Mouse (Mus musculus) heart, embryonic 14.5 days (tissue): ENCODE data around the gene Snrpd2. TPM values are rescaled to one million over a fixed set of nuclear protein-coding genes. Genes with fewer than 3 reads are reported as not detected.
"Not testable (repeated sequence)": the region's sequence is repeated elsewhere in the genome, so short reads cannot be mapped to it uniquely, and the experiment has no call there.

Experiments used
- ATAC-seq: fragments of 200-750 bp; cut with Nextera tagmentation; 2 replicates; pipeline ENCODE4 v1.8.0; 2017; ENCODE audit warnings: low read depth, moderate TSS enrichment; ENCODE audit not compliant: insufficient number of reproducible peaks, insufficient read depth, low FRiP score
- H3K27ac ChIP-seq, 2 experiments: fragments of 200-500 bp in 1 of 2; fragments of 300-500 bp in 1 of 2; sonication (generic) in 1 of 2; replicated peaks in 1 of 2; 2 replicates each; pipeline ENCODE4 v1.5.1; 2012 to 2014; ENCODE audit warnings: low read depth in 2 of 2, low read length in 2 of 2, control low read depth in 1 of 2, mild to moderate bottlenecking in 1 of 2, mixed read lengths in 1 of 2; ENCODE audit not compliant: control insufficient read depth in 1 of 2, insufficient read depth in 1 of 2
- H3K27me3 ChIP-seq: fragments of 300-500 bp; sonication (generic); 2 replicates; pipeline ENCODE4 v1.6.1; 2014; ENCODE audit warnings: mild to moderate bottlenecking, low read length, control low read depth; ENCODE audit not compliant: control insufficient read depth, insufficient read depth
- H3K36me3 ChIP-seq: fragments of 300-500 bp; sonication (generic); 2 replicates; pipeline ENCODE4 v1.6.1; 2014; ENCODE audit warnings: mild to moderate bottlenecking, control low read depth, low read length, mixed read lengths; ENCODE audit not compliant: control insufficient read depth, insufficient read depth
- H3K4me1 ChIP-seq, 2 experiments: fragments of 200-500 bp in 1 of 2; fragments of 300-500 bp in 1 of 2; sonication (generic) in 1 of 2; 2 replicates each; pipeline ENCODE4 v1.6.1; 2012 to 2014; ENCODE audit warnings: low read length in 2 of 2, control low read depth in 1 of 2, mixed read lengths in 1 of 2; ENCODE audit not compliant: control insufficient read depth in 2 of 2, insufficient read depth in 2 of 2
- H3K4me2 ChIP-seq: fragments of 300-500 bp; sonication (generic); 2 replicates; pipeline ENCODE4 v1.6.1; 2014; ENCODE audit warnings: mild to moderate bottlenecking, low read length
- H3K4me3 ChIP-seq, 2 experiments: fragments of 200-500 bp in 1 of 2; fragments of 300-500 bp in 1 of 2; sonication (generic) in 1 of 2; 2 replicates each; pipeline ENCODE4 v1.5.1; 2012 to 2014; ENCODE audit warnings: low read length in 2 of 2, mild to moderate bottlenecking in 2 of 2, control low read depth in 1 of 2, low read depth in 1 of 2, moderate library complexity in 1 of 2; ENCODE audit not compliant: control insufficient read depth in 1 of 2, insufficient read depth in 1 of 2
- H3K9ac ChIP-seq: fragments of 300-500 bp; sonication (generic); 2 replicates; pipeline ENCODE4 v1.6.1; 2014; ENCODE audit warnings: mild to moderate bottlenecking, low read length
- H3K9me3 ChIP-seq: fragments of 300-500 bp; sonication (generic); 2 replicates; pipeline ENCODE4 v1.6.1; 2016; ENCODE audit warnings: low read length, control low read depth; ENCODE audit not compliant: control insufficient read depth
- WGBS: fragments of 180-500 bp; shearing (Covaris S2); extraction: QIAGEN DNeasy Blood & Tissue Kit; methylation state at CpG from one replicate; pipeline ENCODE4 v1.1.7; 2014; 5-methylcytosine and 5-hydroxymethylcytosine counted together
- polyA plus RNA-seq: library from polyadenylated mRNA; unstranded; fragments of >200 nt; fragmentation: Nextera tagmentation; extraction: Ambion mirVana; gene quantifications from 2 replicates; pipeline ENCODE4 v1.2.1, GENCODE M21; 2014

Snrpd2 gene
- polyA plus RNA-seq, 1 experiment from 2014 or later: 111 TPM

DNA sequence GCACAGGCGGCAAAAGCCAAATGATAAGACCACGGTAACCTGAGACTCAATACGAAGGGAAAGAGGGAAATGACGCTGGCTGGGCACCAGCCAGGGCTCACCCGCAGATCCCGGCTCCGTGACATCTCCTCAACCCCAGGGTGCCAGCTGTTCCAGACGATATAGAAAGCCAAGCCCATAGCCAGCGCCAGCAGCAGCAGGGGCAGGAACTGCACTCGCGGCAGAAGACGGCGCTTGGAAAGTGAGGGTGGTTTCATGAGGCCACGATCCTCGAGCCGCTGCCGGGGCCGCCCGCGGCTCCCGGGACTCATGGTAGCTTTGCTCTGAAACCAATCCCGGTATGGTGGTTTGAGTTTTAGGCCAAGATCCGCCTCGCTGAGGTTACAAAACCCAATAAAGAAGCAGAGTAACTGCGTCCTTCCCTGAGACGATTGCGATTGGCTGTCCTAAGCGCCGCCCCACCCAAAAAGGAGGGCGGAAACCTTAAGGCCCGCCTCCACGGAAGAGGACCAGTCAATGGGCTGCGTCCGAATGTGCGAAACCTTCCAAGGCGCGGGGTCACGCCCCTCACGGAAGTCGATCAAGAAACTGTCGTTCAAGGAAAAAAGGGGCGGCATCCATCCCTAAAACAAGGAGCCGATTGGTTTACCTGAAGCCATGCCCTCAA is 514 bp upstream of the Snrpd2 start, which contains the start of gene Qpctl:
TSS of gene Qpctl (minus strand) at position 417 of the 667 bp plus-strand sequence.
- ATAC-seq: peak; percentile 98
- WGBS: under 1% methylated on average over 43 of the region's 43 CpGs
- Histone ChIP-seq H3K9ac (peak within 1 kb of the TSS; percentile 84), H3K9me3 (no peaks in the 10 kb centered on the region), H3K4me2 (peak within 1 kb of the TSS; percentile 90), H3K36me3 (peaks cover 35% of the 10 kb centered on the region), H3K27me3 (no peaks in the 10 kb centered on the region), H3K4me3 (peak within 1 kb of the TSS; percentile 60 to 66), H3K27ac (peak within 1 kb of the TSS; percentile 70 to 89), H3K4me1 (peaks cover 5 to 20% of the 10 kb centered on the region in 2 experiments; a peak in 3 of 4 replicates)

DNA sequence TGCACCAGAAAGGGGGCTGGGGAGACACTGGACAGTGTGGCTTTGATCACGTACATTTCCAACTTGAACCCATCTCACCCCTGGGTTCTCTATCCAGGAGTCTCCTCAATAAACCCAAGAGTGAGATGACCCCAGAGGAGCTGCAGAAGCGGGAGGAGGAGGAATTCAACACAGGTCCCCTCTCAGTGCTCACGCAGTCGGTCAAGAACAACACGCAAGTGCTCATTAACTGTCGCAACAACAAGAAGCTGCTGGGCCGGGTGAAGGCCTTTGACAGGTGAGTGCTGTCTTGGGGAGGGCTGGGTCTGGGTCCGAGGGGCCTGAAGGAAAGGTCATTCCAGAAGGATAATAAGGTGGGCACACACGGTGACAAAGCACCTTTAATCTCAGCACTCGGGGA is 1.6 kb downstream of the Snrpd2 start:
- H3K4me2 ChIP-seq, H3K27me3 ChIP-seq, ATAC-seq, H3K9me3 ChIP-seq, H3K4me3 ChIP-seq, H3K9ac ChIP-seq, H3K27ac ChIP-seq: not testable (repeated sequence)
- Histone ChIP-seq H3K4me1 (peaks cover 5 to 20% of the 10 kb centered on the region in 2 experiments; a peak in 3 of 4 replicates), H3K36me3 (peaks cover 48% of the 10 kb centered on the region)
- WGBS: 85% methylated on average over 10 of the region's 10 CpGs

DNA sequence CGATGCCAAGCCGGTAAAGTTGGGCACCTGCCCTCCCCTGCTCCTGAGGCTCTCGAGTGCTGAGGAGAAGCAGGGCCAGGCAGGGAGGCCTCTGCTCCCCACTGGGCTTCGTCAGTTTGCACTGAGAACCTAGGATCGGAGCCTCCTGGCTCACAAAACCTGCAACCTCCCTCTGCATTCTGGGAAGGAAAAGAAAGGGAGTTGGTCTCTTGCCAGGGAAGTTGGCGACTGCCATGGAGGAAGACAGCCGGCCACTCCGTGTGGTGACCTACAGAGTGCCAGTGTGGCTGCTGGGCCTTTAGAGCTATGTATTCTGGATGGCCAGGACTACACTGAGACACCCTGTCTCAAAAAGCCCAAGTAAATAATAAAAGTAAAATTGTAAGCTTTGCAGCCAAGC is 5.3 kb downstream of the Snrpd2 start:
- Histone ChIP-seq H3K27ac (no peak overlapping the region), H3K36me3 (peaks cover 46% of the 10 kb centered on the region), H3K4me2 (no peak overlapping the region), H3K9me3 (no peaks in the 10 kb centered on the region), H3K9ac (no peak overlapping the region; the same call in 1 of the 2 replicates), H3K27me3 (peaks cover 8% of the 10 kb centered on the region; the same call in 1 of the 2 replicates), H3K4me1 (peaks cover 10 to 21% of the 10 kb centered on the region in 2 experiments), H3K4me3 (no peak overlapping the region)
- 68% methylated on average over 8 of the region's 8 CpGs for WGBS
- ATAC-seq: no peak

DNA sequence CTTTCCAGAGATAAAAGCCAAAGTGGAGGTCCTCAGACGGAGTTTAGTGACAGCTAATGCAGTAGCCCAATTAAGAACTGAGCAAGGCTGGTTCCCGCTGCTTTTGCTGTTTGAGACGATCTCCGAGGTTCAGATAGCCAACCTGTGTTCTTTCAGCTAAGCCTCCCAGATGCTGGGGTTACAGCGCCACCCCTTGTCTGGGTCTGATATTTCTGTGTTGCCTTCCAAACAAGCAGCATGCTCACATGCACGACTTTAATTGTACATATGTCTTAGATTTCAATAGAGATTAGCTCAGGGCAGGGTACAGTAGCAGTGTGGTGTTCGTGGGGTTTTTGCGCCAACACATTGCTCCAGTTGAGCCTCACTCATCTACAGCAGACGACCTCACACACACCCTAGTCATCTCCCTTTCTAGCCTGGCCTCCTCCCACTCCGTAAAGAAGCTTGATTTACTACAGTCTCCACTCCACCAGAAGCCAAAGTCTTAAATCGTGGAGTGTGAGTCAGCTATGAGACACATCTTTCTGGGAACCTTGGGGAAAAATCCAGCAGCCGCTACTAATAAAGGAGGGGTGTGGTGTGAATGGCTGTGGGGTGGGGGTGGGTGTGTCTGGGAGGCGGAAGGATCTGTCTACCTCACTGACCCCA is 6.4 kb downstream of the Snrpd2 start:
- H3K36me3 ChIP-seq: peaks cover 46% of the 10 kb centered on the region
- peaks cover 10% of the 10 kb centered on the region; the same call in 1 of the 2 replicates for H3K27me3 ChIP-seq
- no peak overlapping the region for H3K9ac ChIP-seq
- 58% methylated on average over 13 of the region's 13 CpGs for WGBS
- no peaks in the 10 kb centered on the region for H3K9me3 ChIP-seq
- no peak overlapping the region for H3K27ac ChIP-seq
- H3K4me3 ChIP-seq: no peak overlapping the region
- no peak for ATAC-seq
- no peak overlapping the region for H3K4me2 ChIP-seq
- H3K4me1 ChIP-seq: peaks cover 10 to 20% of the 10 kb centered on the region in 2 experiments

DNA sequence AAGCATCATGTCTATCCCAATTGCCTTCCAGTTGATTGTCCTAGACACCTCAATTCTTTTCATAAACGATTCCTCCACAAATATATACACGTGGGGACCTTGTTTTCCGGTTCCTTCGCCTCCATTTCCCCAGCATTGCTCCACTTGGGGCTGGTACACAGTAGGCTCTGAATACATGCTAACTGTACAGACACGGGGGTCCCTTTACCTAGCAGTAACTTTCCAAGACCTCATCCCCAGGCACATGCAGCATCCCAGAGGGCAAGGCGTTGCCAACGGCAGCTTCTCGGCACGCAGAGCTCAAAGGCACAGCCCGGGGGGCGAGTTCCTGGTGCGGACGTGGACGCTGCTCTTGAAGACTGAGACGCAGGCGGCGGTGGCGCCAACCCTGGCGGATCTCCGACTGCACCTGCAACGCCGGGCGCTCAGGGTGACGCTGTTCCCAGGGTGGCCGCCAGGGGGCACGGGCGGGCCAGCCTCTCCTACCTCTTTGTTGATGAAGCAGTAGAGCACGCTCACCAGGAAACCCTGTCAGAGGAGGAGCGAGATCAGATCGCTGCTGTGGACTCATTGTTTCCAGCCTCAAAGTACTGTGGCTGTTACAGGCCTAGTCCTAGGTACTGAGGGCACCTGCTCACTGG is 7.8 kb downstream of the Snrpd2 start:
- Histone ChIP-seq H3K4me1 (peaks cover 10 to 19% of the 10 kb centered on the region in 2 experiments), H3K9ac (peak overlapping the region; percentile 61), H3K27me3 (peaks cover 10% of the 10 kb centered on the region; the same call in 1 of the 2 replicates), H3K9me3 (no peaks in the 10 kb centered on the region), H3K4me3 (no peak overlapping the region), H3K4me2 (peak overlapping the region; percentile 57), H3K36me3 (peaks cover 40% of the 10 kb centered on the region), H3K27ac (peak overlapping the region; percentile 43 to 61; a peak in 2 of 4 replicates)
- WGBS: 3% methylated on average over 30 of the region's 30 CpGs
- peak; percentile 65 for ATAC-seq

DNA sequence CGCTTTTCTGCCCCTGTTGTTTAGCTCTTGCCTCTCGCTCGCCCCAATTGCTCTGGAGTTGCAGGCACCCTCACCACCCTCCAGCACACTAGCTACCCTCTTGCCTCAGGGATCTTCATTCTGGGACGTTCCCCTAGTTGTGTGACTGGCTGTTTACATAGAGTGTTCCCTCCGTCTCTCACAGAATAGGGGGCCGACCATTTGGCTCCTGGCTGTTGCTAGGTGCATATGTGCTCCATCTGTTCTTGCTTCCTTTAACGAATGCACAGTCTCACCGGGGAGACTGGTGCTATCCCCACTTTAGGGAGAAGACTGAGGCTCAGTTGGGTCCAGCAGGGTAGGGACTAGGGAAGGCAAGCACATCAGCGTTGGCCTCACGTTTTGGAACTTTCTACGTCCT is 9.1 kb downstream of the Snrpd2 start:
- H3K36me3 ChIP-seq: peaks cover 32% of the 10 kb centered on the region
- H3K9me3 ChIP-seq: no peaks in the 10 kb centered on the region
- ATAC-seq: no peak
- H3K4me1 ChIP-seq: peaks cover 10 to 19% of the 10 kb centered on the region in 2 experiments
- 71% methylated on average over 11 of the region's 11 CpGs for WGBS
- no peak overlapping the region for H3K4me3 ChIP-seq
- H3K27ac ChIP-seq: no peak overlapping the region
- H3K4me2 ChIP-seq: no peak overlapping the region
- H3K27me3 ChIP-seq: peaks cover 10% of the 10 kb centered on the region; the same call in 1 of the 2 replicates
- no peak overlapping the region for H3K9ac ChIP-seq

DNA sequence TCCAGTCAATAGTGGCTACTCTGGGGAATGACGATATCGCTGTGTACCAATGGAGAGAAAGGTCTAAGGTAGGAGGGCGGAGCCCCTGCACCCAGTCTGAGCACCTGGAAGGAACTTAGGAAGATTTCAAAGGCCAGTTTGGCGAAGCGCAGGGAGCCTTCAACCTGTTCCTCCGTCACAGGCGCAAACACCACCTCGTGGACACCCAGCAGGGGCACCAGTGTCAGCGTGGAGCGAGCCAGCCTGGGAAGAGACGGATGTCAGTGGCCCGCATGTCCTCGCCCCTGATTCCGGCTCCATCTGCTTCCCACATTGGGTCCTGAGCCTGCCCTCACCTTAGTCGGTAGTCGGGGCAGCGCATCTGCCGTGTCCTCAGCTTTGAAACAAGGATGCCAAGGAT is 9.9 kb downstream of the Snrpd2 start:
- no peaks in the 10 kb centered on the region for H3K9me3 ChIP-seq
- no peak overlapping the region for H3K9ac ChIP-seq
- peaks cover 10% of the 10 kb centered on the region; the same call in 1 of the 2 replicates for H3K27me3 ChIP-seq
- H3K4me3 ChIP-seq: peak overlapping the region in 1 of 2 experiments; percentile 41; a peak in 1 of 4 replicates
- peaks cover 24% of the 10 kb centered on the region for H3K36me3 ChIP-seq
- WGBS: 16% methylated on average over 18 of the region's 18 CpGs
- peaks cover 17 to 27% of the 10 kb centered on the region in 2 experiments for H3K4me1 ChIP-seq
- no peak overlapping the region for H3K27ac ChIP-seq
- H3K4me2 ChIP-seq: peak overlapping the region; percentile 68
- no peak for ATAC-seq
